Mouse (Mus musculus) midbrain, embryonic 16.5 days (tissue): ENCODE results near the gene Sh3pxd2a. TPM values are rescaled to one million over a fixed set of nuclear protein-coding genes. Genes with fewer than 3 reads are reported as not detected.
A peak's percentile ranks its signal among the peaks of the same experiment; 100 is the strongest.

Experiments
- ATAC-seq: fragments of 200-750 bp; cut with Nextera tagmentation; 2 replicates; pipeline ENCODE4 v1.8.0; 2017; ENCODE audit warnings: moderate TSS enrichment
- H3K27ac ChIP-seq: fragments of 300-500 bp; sonication (generic); 2 replicates; pipeline ENCODE4 v1.5.1; 2014; ENCODE audit warnings: mild to moderate bottlenecking, low read length, mixed read lengths
- H3K27me3 ChIP-seq: fragments of 300-500 bp; sonication (generic); 2 replicates; pipeline ENCODE4 v1.6.1; 2014; ENCODE audit warnings: low read depth, low read length, mixed read lengths; ENCODE audit not compliant: control insufficient read depth, insufficient read depth
- H3K36me3 ChIP-seq: fragments of 300-500 bp; sonication (generic); 2 replicates; pipeline ENCODE4 v1.6.1; 2014; ENCODE audit warnings: mild to moderate bottlenecking, low read length, moderate library complexity, mixed read lengths; ENCODE audit not compliant: control insufficient read depth, insufficient read depth
- H3K4me1 ChIP-seq: fragments of 300-500 bp; sonication (generic); 2 replicates; pipeline ENCODE4 v1.6.1; 2014; ENCODE audit warnings: mild to moderate bottlenecking, low read length, mixed read lengths; ENCODE audit not compliant: control insufficient read depth, insufficient read depth
- H3K4me2 ChIP-seq: fragments of 300-500 bp; sonication (generic); 2 replicates; pipeline ENCODE4 v1.6.1; 2014; ENCODE audit warnings: mild to moderate bottlenecking, low read length, mixed read lengths
- H3K4me3 ChIP-seq: fragments of 300-500 bp; sonication (generic); 2 replicates; pipeline ENCODE4 v1.5.1; 2014; ENCODE audit warnings: low read depth, mild to moderate bottlenecking, low read length, moderate library complexity, mixed read lengths
- H3K9ac ChIP-seq: fragments of 300-500 bp; sonication (generic); 2 replicates; pipeline ENCODE4 v1.6.1; 2014; ENCODE audit warnings: low read depth, low read length, mixed read lengths
- H3K9me3 ChIP-seq: fragments of 300-500 bp; sonication (generic); replicated peaks from 2 replicates; pipeline ENCODE4 v1.6.1; 2014; ENCODE audit warnings: mild to moderate bottlenecking, low read length, mixed read lengths; ENCODE audit not compliant: control insufficient read depth, poor library complexity, severe bottlenecking
- WGBS: fragments of 180-500 bp; shearing (Covaris S2); extraction: QIAGEN DNeasy Blood & Tissue Kit; methylation state at CpG from one replicate; pipeline ENCODE4 v1.1.7; 2014; 5-methylcytosine and 5-hydroxymethylcytosine counted together
- polyA plus RNA-seq: library from polyadenylated mRNA; unstranded; fragments of >200 nt; fragmentation: Nextera tagmentation; extraction: Ambion mirVana; gene quantifications from 2 replicates; pipeline ENCODE4 v1.2.1, GENCODE M21; 2015

Sh3pxd2a gene
- polyA plus RNA-seq, 1 experiment from 2014 or later: 1.5 TPM

- no peak overlapping the region for H3K27ac ChIP-seq
- H3K4me2 ChIP-seq: no peak overlapping the region
- peaks cover 34% of the 10 kb centered on the region for H3K27me3 ChIP-seq
- WGBS: 75% methylated on average over 2 of the region's 2 CpGs
- no peak overlapping the region for H3K4me3 ChIP-seq
- no peaks in the 10 kb centered on the region for H3K36me3 ChIP-seq
- no peaks in the 10 kb centered on the region for H3K9me3 ChIP-seq
- ATAC-seq: no peak
- H3K4me1 ChIP-seq: 0 out of 2 replicates have a peak, but pooled peaks cover 2% of the 10 kb centered on the region
- no peak overlapping the region for H3K9ac ChIP-seq
These were observed 209.2 kb downstream of the Sh3pxd2a start for GRCm38 (mm10) chr19:47255036-47255435.

GRCm38 (mm10) chr19:47253053-47253628 lies 211.1 kb downstream of the Sh3pxd2a start:
- Histone ChIP-seq H3K27me3 (peaks cover 34% of the 10 kb centered on the region), H3K36me3 (no peaks in the 10 kb centered on the region), H3K27ac (no peak overlapping the region), H3K4me3 (peak overlapping the region; percentile 36), H3K4me2 (peak overlapping the region; percentile 49), H3K9ac (peak overlapping the region; percentile 37; the same call in 1 of the 2 replicates), H3K4me1 (0 out of 2 replicates have a peak, but pooled peaks cover 2% of the 10 kb centered on the region), H3K9me3 (no peaks in the 10 kb centered on the region)
- peak; percentile 58; the same call in 1 of the 2 replicates for ATAC-seq
- 4% methylated on average over 81 of the region's 90 CpGs for WGBS

GRCm38 (mm10) chr19:47250931-47251330 lies 213.3 kb downstream of the Sh3pxd2a start:
- no peak overlapping the region for H3K9ac ChIP-seq
- no peak overlapping the region for H3K27ac ChIP-seq
- peaks cover 34% of the 10 kb centered on the region for H3K27me3 ChIP-seq
- 0 out of 2 replicates have a peak, but pooled peaks cover 2% of the 10 kb centered on the region for H3K4me1 ChIP-seq
- H3K36me3 ChIP-seq: no peaks in the 10 kb centered on the region
- WGBS: 43% methylated on average over 6 of the region's 6 CpGs
- no peak for ATAC-seq
- no peak overlapping the region for H3K4me2 ChIP-seq
- H3K4me3 ChIP-seq: no peak overlapping the region
- no peaks in the 10 kb centered on the region for H3K9me3 ChIP-seq

GRCm38 (mm10) chr19:47248906-47249568 lies 215.2 kb downstream of the Sh3pxd2a start:
- no peaks in the 10 kb centered on the region for H3K36me3 ChIP-seq
- H3K4me3 ChIP-seq: no peak overlapping the region
- ATAC-seq: no peak
- H3K9ac ChIP-seq: no peak overlapping the region
- 71% methylated on average over 16 of the region's 16 CpGs for WGBS
- H3K4me2 ChIP-seq: no peak overlapping the region
- H3K9me3 ChIP-seq: no peaks in the 10 kb centered on the region
- no peak overlapping the region for H3K27ac ChIP-seq
- 0 out of 2 replicates have a peak, but pooled peaks cover 2% of the 10 kb centered on the region for H3K4me1 ChIP-seq
- peaks cover 32% of the 10 kb centered on the region for H3K27me3 ChIP-seq

- H3K4me3 ChIP-seq: no peak overlapping the region
- WGBS: 89% methylated on average over 7 of the region's 7 CpGs
- no peak overlapping the region for H3K27ac ChIP-seq
- no peak overlapping the region for H3K4me2 ChIP-seq
- H3K9ac ChIP-seq: no peak overlapping the region
- peaks cover 24% of the 10 kb centered on the region for H3K27me3 ChIP-seq
- no peaks in the 10 kb centered on the region for H3K36me3 ChIP-seq
- ATAC-seq: no peak
- no peaks in the 10 kb centered on the region for H3K9me3 ChIP-seq
- 0 out of 2 replicates have a peak, but pooled peaks cover 2% of the 10 kb centered on the region for H3K4me1 ChIP-seq
These were observed 215.9 kb downstream of the Sh3pxd2a start for GRCm38 (mm10) chr19:47248296-47248695.

GRCm38 (mm10) chr19:47247791-47248190 lies 216.4 kb downstream of the Sh3pxd2a start:
- Histone ChIP-seq H3K4me2 (no peak overlapping the region), H3K9ac (no peak overlapping the region), H3K27ac (no peak overlapping the region), H3K9me3 (no peaks in the 10 kb centered on the region), H3K4me1 (no peaks in the 10 kb centered on the region), H3K36me3 (no peaks in the 10 kb centered on the region), H3K27me3 (peaks cover 19% of the 10 kb centered on the region), H3K4me3 (no peak overlapping the region)
- WGBS: 76% methylated on average over 11 of the region's 11 CpGs
- no peak for ATAC-seq

- Histone ChIP-seq H3K4me1 (no peaks in the 10 kb centered on the region), H3K9me3 (no peaks in the 10 kb centered on the region), H3K27me3 (no peaks in the 10 kb centered on the region), H3K4me3 (no peak overlapping the region), H3K4me2 (no peak overlapping the region), H3K36me3 (no peaks in the 10 kb centered on the region), H3K9ac (no peak overlapping the region), H3K27ac (no peak overlapping the region)
- no peak for ATAC-seq
- WGBS: 76% methylated on average over 8 of the region's 8 CpGs
These were observed 218.7 kb downstream of the Sh3pxd2a start for GRCm38 (mm10) chr19:47245512-47245911.

GRCm38 (mm10) chr19:47242227-47242626 lies 222.0 kb downstream of the Sh3pxd2a start:
- Histone ChIP-seq H3K4me1 (no peaks in the 10 kb centered on the region), H3K9me3 (no peaks in the 10 kb centered on the region), H3K36me3 (no peaks in the 10 kb centered on the region), H3K27me3 (no peaks in the 10 kb centered on the region), H3K27ac (no peak overlapping the region), H3K9ac (no peak overlapping the region), H3K4me3 (no peak overlapping the region), H3K4me2 (no peak overlapping the region)
- WGBS: 92% methylated on average over 4 of the region's 4 CpGs
- ATAC-seq: no peak

GRCm38 (mm10) chr19:47240957-47241356 lies 223.2 kb downstream of the Sh3pxd2a start:
- no peak overlapping the region for H3K9ac ChIP-seq
- H3K4me2 ChIP-seq: no peak overlapping the region
- H3K4me1 ChIP-seq: no peaks in the 10 kb centered on the region
- WGBS: 65% methylated on average over 7 of the region's 7 CpGs
- H3K27ac ChIP-seq: no peak overlapping the region
- no peak overlapping the region for H3K4me3 ChIP-seq
- no peak for ATAC-seq
- no peaks in the 10 kb centered on the region for H3K36me3 ChIP-seq
- no peaks in the 10 kb centered on the region for H3K9me3 ChIP-seq
- no peaks in the 10 kb centered on the region for H3K27me3 ChIP-seq
